ENCODE assay signal across 8 mouse cellular contexts in genomic region chr17:35257824-35258491, GRCm38 (mm10). TPM values are rescaled to one million over a fixed set of nuclear protein-coding genes. Genes with fewer than 3 reads are reported as not detected.
DNase-seq lines count a peak whose midpoint lies in the region; ATAC-seq and TF ChIP-seq lines count a peak whose summit lies in the region.

No protein-coding gene starts in this region.

- H3K9me3 ChIP-seq in G1E (replicated peaks) = no peaks in the 10 kb centered on the region
- no peaks in the 10 kb centered on the region for H3K9me3 ChIP-seq in lung, embryonic 14.5 days (ENCODE audit: low read depth, low read length)

- no peak for ATAC-seq in G1E (ENCODE audit: extremely low read depth, insufficient number of reproducible peaks, low FRiP score, poor library complexity, severe bottlenecking)
- peak; percentile 9; the same call in 1 of the 2 replicates for ATAC-seq in lung, embryonic 14.5 days (ENCODE audit: insufficient read depth)
- peak; percentile 49 for ATAC-seq in neutrophil, adult 5-6 weeks (ENCODE audit: extremely low read depth, insufficient number of reproducible peaks, low FRiP score, poor library complexity, severe bottlenecking)

- H3K27me3 ChIP-seq in G1E (ENCODE audit: insufficient read depth, low read length) = no peaks in the 10 kb centered on the region
- H3K27me3 ChIP-seq in lung, embryonic 14.5 days (ENCODE audit: insufficient read depth, low read length) = peaks cover 12% of the 10 kb centered on the region; the same call in 1 of the 2 replicates

- WGBS in lung, embryonic 14.5 days = 15% methylated on average over 17 of the region's 17 CpGs

- peak overlapping the region; percentile 49 for H3K4me2 ChIP-seq in lung, embryonic 14.5 days

- no peak overlapping the region for H3K27ac ChIP-seq in lung, embryonic 14.5 days (ENCODE audit: low read depth)

- peak; percentile 72 for TF ChIP-seq CTCF in G1E (IDR thresholded peaks at IDR 0.05; ENCODE audit: low read depth, low read length)
- peak; percentile 90 for TF ChIP-seq CTCF in lung, embryonic 14.5 days (IDR thresholded peaks at IDR 0.05; ENCODE audit: low read depth)

- peaks cover 51% of the 10 kb centered on the region for H3K4me1 ChIP-seq in G1E (ENCODE audit: insufficient read depth, low read depth, low read length)
- no peaks in the 10 kb centered on the region for H3K4me1 ChIP-seq in lung, embryonic 14.5 days (ENCODE audit: insufficient read depth)

- DNase-seq in G1E (ENCODE audit: low spot score) = peak; percentile 58
- peak; percentile 93 for DNase-seq in cerebellum, adult 8-10 months
- peak; percentile 90 for DNase-seq in forelimb bud, embryonic 11.5 days (ENCODE audit: low read depth, low spot score)
- DNase-seq in heart, postnatal 4 days = peak; percentile 95
- DNase-seq in layer of hippocampus, adult 8-10 months (ENCODE audit: low spot score in 2 of 2) = peak; percentile 91 to 98
- DNase-seq in lung, embryonic 14.5 days = peak; percentile 96
- DNase-seq in testis, postnatal 14 days (ENCODE audit: low spot score) = peak; percentile 87

- peak overlapping the region; percentile 69 for H3K4me3 ChIP-seq in G1E (ENCODE audit: low read depth, low read length)
- H3K4me3 ChIP-seq in lung, embryonic 14.5 days (ENCODE audit: low read depth, low read length) = peak overlapping the region; percentile 14

- peaks cover 19% of the 10 kb centered on the region for H3K36me3 ChIP-seq in G1E (replicated peaks)
- H3K36me3 ChIP-seq in lung, embryonic 14.5 days (ENCODE audit: insufficient read depth) = peaks cover 16% of the 10 kb centered on the region

- H3K9ac ChIP-seq in lung, embryonic 14.5 days = 0 out of 2 replicates have a peak overlapping the region, but pooled peaks have one; percentile 21

RNA-seq across cellular contexts. Expression of gene H2-D1, which starts 4.6 kb away (rescaled TPM):
- 50.2 and 53.6 TPM in 2 replicates for total RNA-seq in G1E (2014; fragmentation: Nextera tagmentation)
- 109 and 115 TPM in 2 replicates for total RNA-seq in G1E (2017)
- polyA plus RNA-seq in G1E (2012) = 88.5 and 106 TPM in 2 replicates
- 10 to 100 TPM; 45.9 to 50.4 TPM for total RNA-seq in heart, postnatal 4 days (2021)
- 100 to 1,000 TPM in 2 of 4 experiments, 10 to 100 TPM in 2; 23.2 to 135 (median 64.4) TPM for total RNA-seq in layer of hippocampus, adult 8-10 months (2022)
- polyA plus RNA-seq in lung, embryonic 14.5 days (2014; fragmentation: Nextera tagmentation; extraction: Ambion mirVana) = 69.7 and 73.2 TPM in 2 replicates
- total RNA-seq in neutrophil, adult 5-6 weeks (2017) = 2,114 and 2,381 TPM in 2 replicates

RNA-seq across cellular contexts. Expression of gene Ddx39b, which starts 16.4 kb away (rescaled TPM):
- total RNA-seq in G1E (2014; fragmentation: Nextera tagmentation) (424 and 464 TPM in 2 replicates), G1E (2017) (171 and 174 TPM in 2 replicates)
- 362 and 363 TPM in 2 replicates for polyA plus RNA-seq in G1E (2012)
- 100 to 1,000 TPM; 221 to 230 TPM for total RNA-seq in heart, postnatal 4 days (2021)
- 100 to 1,000 TPM; 216 to 231 (median 222) TPM for total RNA-seq in layer of hippocampus, adult 8-10 months (2022)
- 529 and 569 TPM in 2 replicates for polyA plus RNA-seq in lung, embryonic 14.5 days (2014; fragmentation: Nextera tagmentation; extraction: Ambion mirVana)
- 156 and 158 TPM in 2 replicates for total RNA-seq in neutrophil, adult 5-6 weeks (2017)

RNA-seq across cellular contexts. Expression of gene Nfkbil1, which starts 22.4 kb away (rescaled TPM):
- total RNA-seq in G1E (2014; fragmentation: Nextera tagmentation) (7.0 and 14.1 TPM in 2 replicates), G1E (2017) (8.6 and 12.1 TPM in 2 replicates)
- 37.3 and 41.6 TPM in 2 replicates for polyA plus RNA-seq in G1E (2012)
- 10 to 100 TPM; 10.8 to 11.0 TPM for total RNA-seq in heart, postnatal 4 days (2021)
- total RNA-seq in layer of hippocampus, adult 8-10 months (2022) = 10 to 100 TPM; 12.9 to 16.4 (median 14.9) TPM
- polyA plus RNA-seq in lung, embryonic 14.5 days (2014; fragmentation: Nextera tagmentation; extraction: Ambion mirVana) = 3.0 and 4.5 TPM in 2 replicates
- 10.8 and 11.3 TPM in 2 replicates for total RNA-seq in neutrophil, adult 5-6 weeks (2017)

RNA-seq across cellular contexts. Expression of gene Atp6v1g2, which starts 24.5 kb away (rescaled TPM):
- total RNA-seq in G1E (2014; fragmentation: Nextera tagmentation) (3.0 and 5.0 TPM in 2 replicates), G1E (2017) (3.2 TPM in 2 replicates)
- 2.4 and 2.8 TPM in 2 replicates for polyA plus RNA-seq in G1E (2012)
- total RNA-seq in heart, postnatal 4 days (2021) = 1 to 10 TPM; 8.0 to 9.3 TPM
- 100 to 1,000 TPM; 592 to 630 (median 612) TPM for total RNA-seq in layer of hippocampus, adult 8-10 months (2022)
- 3.7 and 5.9 TPM in 2 replicates for polyA plus RNA-seq in lung, embryonic 14.5 days (2014; fragmentation: Nextera tagmentation; extraction: Ambion mirVana)
- total RNA-seq in neutrophil, adult 5-6 weeks (2017) = 5.0 and 6.5 TPM in 2 replicates

RNA-seq across cellular contexts. Expression of gene Gm16181, which starts 37.3 kb away (rescaled TPM):
- total RNA-seq in G1E (2014; fragmentation: Nextera tagmentation) = not detected in 2 replicates
- total RNA-seq in G1E (2017) = 0.38 and 0.52 TPM in 2 replicates
- polyA plus RNA-seq in G1E (2012) = not detected in 2 replicates
- under 1 TPM in 1 of 2 experiments, not detected in 1; 0.52 TPM for total RNA-seq in heart, postnatal 4 days (2021)
- total RNA-seq in layer of hippocampus, adult 8-10 months (2022) = not detected
- 0.37 and 0.70 TPM in 2 replicates for polyA plus RNA-seq in lung, embryonic 14.5 days (2014; fragmentation: Nextera tagmentation; extraction: Ambion mirVana)
- total RNA-seq in neutrophil, adult 5-6 weeks (2017) = 2.1 TPM in 1 of 2 replicates, not detected in the other

Comparison
In these comparisons a context has a peak if more than half of its experiments do, and no peak if none do; other contexts are left out.
1. RNA of gene H2-D1, which starts 4.6 kb away (total RNA-seq): 2,114 to 2,381 TPM in neutrophil, adult 5-6 weeks; 50.2 to 115 TPM in G1E, 23.2 to 135 TPM in layer of hippocampus, adult 8-10 months and 45.9 to 50.4 TPM in heart, postnatal 4 days; every median in the first group is over 10 times any median in the second.
2. Peak in every context shown above with its lines, with median percentiles within 50 percentile points of each other: DNase-seq.